In the genomic region with DNA sequence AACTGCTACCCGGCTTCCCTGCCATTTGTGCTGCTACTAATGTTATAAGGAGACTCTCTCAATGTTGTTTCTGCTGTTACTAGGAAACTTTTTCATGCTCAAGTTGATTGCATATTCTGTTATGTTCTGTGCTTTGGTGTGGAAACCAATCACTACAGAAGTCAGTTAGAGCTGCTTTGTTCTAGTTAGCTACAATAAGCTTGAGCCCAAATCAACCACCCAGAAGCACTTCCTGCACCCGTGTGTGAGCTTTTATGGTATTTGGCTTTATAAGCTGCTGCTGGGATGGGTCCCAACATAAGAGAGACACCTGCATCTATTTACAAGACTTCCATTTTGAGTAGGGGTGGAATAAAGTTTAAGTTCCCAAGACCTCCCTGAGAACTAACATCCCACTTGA, we compare ENCODE assay signal across 5 mouse cellular contexts.
"Had no signal": no experiment of that assay in that cellular context is flagged by ENCODE, and none has a peak within 500 bp of the region (broad histone marks: within the 10 kb centered on the region; RNA-seq: fewer than 3 reads in every experiment).

No protein-coding gene starts in this region.

- DNase-seq: kidney, adult 18-20 months; kidney, postnatal 14 days; liver, embryonic 13.5 days; liver, postnatal 0 days; lung, postnatal 36 days had no signal
